Mouse (Mus musculus) limb, embryonic 15.5 days (tissue): ENCODE results near the gene Zfhx3. TPM values are rescaled to one million over a fixed set of nuclear protein-coding genes. Genes with fewer than 3 reads are reported as not detected.

Source experiments
- ATAC-seq: fragments of 200-750 bp; cut with Nextera tagmentation; 2 replicates; pipeline ENCODE4 v1.8.0; 2017; ENCODE audit warnings: low read depth, moderate TSS enrichment; ENCODE audit not compliant: insufficient number of reproducible peaks, low FRiP score, low TSS enrichment
- H3K27ac ChIP-seq: fragments of 300-500 bp; sonication (generic); 2 replicates; pipeline ENCODE4 v1.5.1; 2015; ENCODE audit warnings: moderate library complexity, mild to moderate bottlenecking, inconsistent platforms
- H3K27me3 ChIP-seq: fragments of 300-500 bp; sonication (generic); 2 replicates; pipeline ENCODE4 v1.6.1; 2015; ENCODE audit warnings: inconsistent platforms
- H3K36me3 ChIP-seq: fragments of 300-500 bp; sonication (generic); 2 replicates; pipeline ENCODE4 v1.6.1; 2015; ENCODE audit warnings: inconsistent platforms
- H3K4me1 ChIP-seq: fragments of 300-500 bp; sonication (generic); 2 replicates; pipeline ENCODE4 v1.6.1; 2015; ENCODE audit warnings: inconsistent platforms
- H3K4me2 ChIP-seq: fragments of 300-500 bp; sonication (generic); 2 replicates; pipeline ENCODE4 v1.6.1; 2015; ENCODE audit warnings: mild to moderate bottlenecking, inconsistent platforms
- H3K4me3 ChIP-seq: fragments of 300-500 bp; sonication (generic); 2 replicates; pipeline ENCODE4 v1.5.1; 2015; ENCODE audit warnings: mild to moderate bottlenecking, inconsistent platforms
- H3K9ac ChIP-seq: fragments of 300-500 bp; sonication (generic); 2 replicates; pipeline ENCODE4 v1.6.1; 2015; ENCODE audit warnings: inconsistent platforms
- H3K9me3 ChIP-seq: fragments of 300-500 bp; sonication (generic); 2 replicates; pipeline ENCODE4 v1.6.1; 2016; ENCODE audit warnings: inconsistent platforms
- WGBS: fragments of 180-500 bp; shearing (Covaris S2); methylation state at CpG from one replicate; pipeline ENCODE4 v1.1.7; 2015; 5-methylcytosine and 5-hydroxymethylcytosine counted together
- polyA plus RNA-seq: library from polyadenylated mRNA; unstranded; fragments of >200 nt; fragmentation: Nextera tagmentation; extraction: Ambion mirVana; gene quantifications from 2 replicates; pipeline ENCODE4 v1.2.1, GENCODE M21; 2015

Zfhx3 gene
- polyA plus RNA-seq, 1 experiment from 2014 or later, result 19.3 TPM

- Histone ChIP-seq H3K4me3 (no peak overlapping the region), H3K9ac (no peak overlapping the region), H3K4me1 (peaks cover 24% of the 10 kb centered on the region; the same call in 1 of the 2 replicates), H3K9me3 (no peaks in the 10 kb centered on the region), H3K36me3 (no peaks in the 10 kb centered on the region), H3K27ac (no peak overlapping the region), H3K4me2 (no peak overlapping the region), H3K27me3 (no peaks in the 10 kb centered on the region)
- 49% methylated on average over 7 of the region's 7 CpGs for WGBS
- no peak for ATAC-seq
Observed at GRCm38 (mm10) chr8:108577571-108577970, 635.1 kb downstream of the Zfhx3 start.

GRCm38 (mm10) chr8:108578388-108578787 is 635.9 kb downstream of the Zfhx3 start:
- Histone ChIP-seq H3K4me3 (no peak overlapping the region), H3K27me3 (no peaks in the 10 kb centered on the region), H3K4me2 (no peak overlapping the region), H3K9me3 (no peaks in the 10 kb centered on the region), H3K36me3 (no peaks in the 10 kb centered on the region), H3K27ac (0 out of 2 replicates have a peak overlapping the region, but pooled peaks have one; percentile 33), H3K4me1 (peaks cover 24% of the 10 kb centered on the region; the same call in 1 of the 2 replicates), H3K9ac (no peak overlapping the region)
- no peak for ATAC-seq
- WGBS, result 37% methylated on average over 10 of the region's 10 CpGs

GRCm38 (mm10) chr8:108579808-108580207 is 637.4 kb downstream of the Zfhx3 start:
- Histone ChIP-seq H3K27ac (0 out of 2 replicates have a peak overlapping the region, but pooled peaks have one; percentile 14), H3K9me3 (no peaks in the 10 kb centered on the region), H3K27me3 (no peaks in the 10 kb centered on the region), H3K4me1 (peaks cover 24% of the 10 kb centered on the region; the same call in 1 of the 2 replicates), H3K4me2 (no peak overlapping the region), H3K4me3 (no peak overlapping the region), H3K36me3 (no peaks in the 10 kb centered on the region), H3K9ac (no peak overlapping the region)
- WGBS, result 30% methylated on average over 9 of the region's 9 CpGs
- no peak for ATAC-seq

- Histone ChIP-seq H3K27me3 (no peaks in the 10 kb centered on the region), H3K9ac (no peak overlapping the region), H3K4me3 (no peak overlapping the region), H3K4me1 (peaks cover 28% of the 10 kb centered on the region; the same call in 1 of the 2 replicates), H3K36me3 (no peaks in the 10 kb centered on the region), H3K27ac (no peak overlapping the region), H3K4me2 (no peak overlapping the region), H3K9me3 (no peaks in the 10 kb centered on the region)
- no peak for ATAC-seq
- WGBS, result 89% methylated on average over 5 of the region's 5 CpGs
Observed at GRCm38 (mm10) chr8:108580364-108580763, 637.9 kb downstream of the Zfhx3 start.

GRCm38 (mm10) chr8:108581557-108581956 is 639.1 kb downstream of the Zfhx3 start:
- no peaks in the 10 kb centered on the region for H3K9me3 ChIP-seq

GRCm38 (mm10) chr8:108582251-108582650 is 639.8 kb downstream of the Zfhx3 start:
- WGBS, result 90% methylated on average over 3 of the region's 3 CpGs
- H3K9ac ChIP-seq, result no peak overlapping the region
- no peak for ATAC-seq

More at GRCm38 (mm10) chr8:108581557-108581956, 639.1 kb downstream of the Zfhx3 start:
- 77% methylated on average over 6 of the region's 6 CpGs for WGBS
- Histone ChIP-seq H3K9ac (no peak overlapping the region), H3K27me3 (no peaks in the 10 kb centered on the region), H3K36me3 (no peaks in the 10 kb centered on the region), H3K4me1 (peaks cover 28% of the 10 kb centered on the region; the same call in 1 of the 2 replicates), H3K4me3 (no peak overlapping the region), H3K4me2 (no peak overlapping the region), H3K27ac (no peak overlapping the region)
- ATAC-seq, result no peak

GRCm38 (mm10) chr8:108583261-108583660 is 640.8 kb downstream of the Zfhx3 start:
- no peak for ATAC-seq
- WGBS, result 79% methylated on average over 4 of the region's 4 CpGs
- H3K36me3 ChIP-seq, result no peaks in the 10 kb centered on the region
- H3K4me2 ChIP-seq, result no peak overlapping the region
- H3K9me3 ChIP-seq, result no peaks in the 10 kb centered on the region
- no peak overlapping the region for H3K4me3 ChIP-seq
- no peak overlapping the region for H3K9ac ChIP-seq
- H3K27ac ChIP-seq, result no peak overlapping the region
- no peaks in the 10 kb centered on the region for H3K27me3 ChIP-seq
- H3K4me1 ChIP-seq, result peaks cover 20% of the 10 kb centered on the region; the same call in 1 of the 2 replicates

More at GRCm38 (mm10) chr8:108582251-108582650, 639.8 kb downstream of the Zfhx3 start:
- H3K27me3 ChIP-seq, result no peaks in the 10 kb centered on the region
- peaks cover 27% of the 10 kb centered on the region; the same call in 1 of the 2 replicates for H3K4me1 ChIP-seq
- no peaks in the 10 kb centered on the region for H3K36me3 ChIP-seq
- H3K9me3 ChIP-seq, result no peaks in the 10 kb centered on the region
- no peak overlapping the region for H3K4me3 ChIP-seq
- no peak overlapping the region for H3K4me2 ChIP-seq
- no peak overlapping the region for H3K27ac ChIP-seq

GRCm38 (mm10) chr8:108583867-108584661 is 641.6 kb downstream of the Zfhx3 start:
- Histone ChIP-seq H3K4me1 (peaks cover 12% of the 10 kb centered on the region; the same call in 1 of the 2 replicates), H3K36me3 (no peaks in the 10 kb centered on the region), H3K27me3 (no peaks in the 10 kb centered on the region), H3K4me3 (no peak overlapping the region), H3K9ac (no peak overlapping the region), H3K9me3 (no peaks in the 10 kb centered on the region), H3K27ac (no peak overlapping the region), H3K4me2 (no peak overlapping the region)
- ATAC-seq, result no peak
- WGBS, result 59% methylated on average over 9 of the region's 9 CpGs

GRCm38 (mm10) chr8:108584662-108584978 is 642.2 kb downstream of the Zfhx3 start:
- H3K4me2 ChIP-seq, result no peak overlapping the region
- no peak overlapping the region for H3K27ac ChIP-seq
- no peak overlapping the region for H3K4me3 ChIP-seq
- H3K9me3 ChIP-seq, result no peaks in the 10 kb centered on the region
- H3K4me1 ChIP-seq, result peaks cover 10% of the 10 kb centered on the region; the same call in 1 of the 2 replicates
- H3K9ac ChIP-seq, result no peak overlapping the region
- ATAC-seq, result no peak
- WGBS, result 43% methylated on average over 4 of the region's 4 CpGs
- H3K27me3 ChIP-seq, result no peaks in the 10 kb centered on the region
- H3K36me3 ChIP-seq, result no peaks in the 10 kb centered on the region

- Histone ChIP-seq H3K27ac (no peak overlapping the region), H3K4me1 (peaks cover 32% of the 10 kb centered on the region), H3K27me3 (no peaks in the 10 kb centered on the region), H3K9ac (no peak overlapping the region), H3K36me3 (no peaks in the 10 kb centered on the region), H3K4me2 (no peak overlapping the region), H3K4me3 (no peak overlapping the region), H3K9me3 (no peaks in the 10 kb centered on the region)
- no peak for ATAC-seq
- WGBS, result 89% methylated on average over 7 of the region's 7 CpGs
Observed at GRCm38 (mm10) chr8:108591037-108591436, 648.6 kb downstream of the Zfhx3 start.

GRCm38 (mm10) chr8:108592028-108592724 is 649.7 kb downstream of the Zfhx3 start:
- 89% methylated on average over 11 of the region's 11 CpGs for WGBS

More at GRCm38 (mm10) chr8:108592028-108592724, 649.7 kb downstream of the Zfhx3 start:
- Histone ChIP-seq H3K4me1 (peaks cover 32% of the 10 kb centered on the region), H3K9ac (no peak overlapping the region), H3K27me3 (no peaks in the 10 kb centered on the region), H3K4me3 (no peak overlapping the region), H3K27ac (no peak overlapping the region), H3K9me3 (no peaks in the 10 kb centered on the region), H3K4me2 (no peak overlapping the region), H3K36me3 (no peaks in the 10 kb centered on the region)
- no peak for ATAC-seq
